Mouse (Mus musculus): Measurements from ENCODE around the gene 4930404N11Rik.

Gene 4930404N11Rik

DNA sequence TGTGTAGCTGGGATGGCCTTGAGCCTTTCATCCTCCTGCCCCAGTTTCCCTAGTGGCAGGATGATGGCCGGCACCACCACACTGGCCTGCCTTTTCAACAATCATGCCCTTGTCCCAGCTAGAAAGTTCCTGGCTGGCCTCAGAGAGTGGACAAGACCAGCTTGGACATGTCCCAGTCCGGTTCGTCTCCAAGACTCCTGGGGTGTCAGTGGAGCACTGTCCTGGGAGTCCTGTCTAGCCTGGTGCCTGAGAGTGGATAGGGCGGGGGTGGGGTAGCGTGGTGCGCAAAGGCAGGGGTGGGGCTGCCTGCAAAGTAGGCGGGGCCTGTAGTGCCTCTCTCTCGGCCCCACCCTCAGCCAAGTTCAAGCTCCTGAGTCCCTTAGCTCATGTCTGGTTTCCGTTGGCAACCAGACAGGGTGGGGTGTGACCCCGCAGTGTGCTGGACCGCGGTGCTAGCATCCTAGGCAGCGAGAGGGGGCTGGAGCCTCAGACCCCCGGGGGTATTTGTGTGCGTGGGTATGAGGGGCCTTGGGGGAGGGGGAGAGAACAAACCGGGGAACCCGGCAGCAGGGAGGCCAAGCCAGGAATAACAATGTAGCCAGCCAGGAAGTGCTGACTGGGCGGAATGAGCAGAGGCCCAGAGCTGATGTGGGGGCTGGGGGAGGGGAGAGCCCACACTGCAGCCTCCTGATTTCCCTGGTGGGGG, 36.1 kb upstream of the 4930404N11Rik start:
- no peak for DNase-seq (ENCODE audit: extremely low read depth, low read depth)

DNA sequence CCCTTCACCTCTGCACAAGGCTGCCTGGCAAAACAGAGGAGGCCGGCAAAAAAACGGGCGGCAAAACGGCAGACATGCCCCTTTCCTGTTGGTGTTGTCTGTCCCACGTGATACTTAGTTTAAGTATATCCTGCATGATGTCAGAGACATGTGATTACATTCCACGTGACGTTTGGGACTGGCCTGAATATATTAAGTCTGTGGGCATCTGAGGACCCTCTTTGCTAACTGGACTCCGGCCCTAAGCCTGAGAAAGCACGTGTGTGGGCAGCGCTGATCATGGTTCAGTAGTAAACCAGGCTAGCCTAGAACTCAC, 35.5 kb upstream of the 4930404N11Rik start:
- no peak for DNase-seq (ENCODE audit: extremely low read depth, low read depth)

DNA sequence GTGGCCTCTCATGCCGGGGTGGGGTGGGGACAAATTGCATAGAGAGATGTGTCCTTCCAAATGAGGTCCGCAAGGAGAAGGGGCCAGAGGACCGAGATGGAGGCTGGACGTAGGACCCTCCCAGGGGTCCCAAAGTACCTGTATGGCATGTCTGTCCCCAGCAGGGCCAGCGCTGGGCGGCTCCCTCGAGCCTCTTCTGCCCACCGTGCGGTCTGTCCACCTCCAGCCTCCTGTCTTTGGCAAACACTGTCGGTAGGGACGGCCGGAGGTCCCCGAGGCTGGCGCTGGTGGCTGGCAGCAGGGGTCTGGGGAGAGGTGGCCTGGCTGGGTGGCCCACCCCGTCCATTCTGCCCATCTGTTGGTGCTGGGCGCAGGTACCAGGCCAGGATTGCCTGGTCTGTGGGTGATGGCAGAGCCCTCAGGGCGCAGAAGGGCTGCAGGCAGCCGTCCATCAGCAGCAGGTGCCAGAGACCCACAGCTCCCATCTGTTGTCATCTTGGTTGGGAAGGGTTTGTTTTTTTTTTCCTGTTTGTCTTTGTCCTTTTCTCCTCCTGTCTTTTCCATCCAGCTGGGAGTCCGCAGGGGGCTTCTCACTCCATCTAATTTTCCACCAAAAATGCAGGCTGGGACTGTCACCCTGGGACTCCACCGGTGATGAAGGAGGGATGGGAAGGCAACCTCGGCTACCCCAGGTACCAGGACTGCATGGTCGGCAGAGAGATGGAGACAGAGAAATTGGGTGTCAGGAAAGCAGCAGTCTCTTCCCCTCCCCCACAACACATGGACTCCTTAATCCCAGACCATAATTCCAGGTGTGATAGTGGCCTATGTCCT, 35.0 kb upstream of the 4930404N11Rik start:
- DNase-seq (ENCODE audit: extremely low read depth, low read depth): no peak

DNA sequence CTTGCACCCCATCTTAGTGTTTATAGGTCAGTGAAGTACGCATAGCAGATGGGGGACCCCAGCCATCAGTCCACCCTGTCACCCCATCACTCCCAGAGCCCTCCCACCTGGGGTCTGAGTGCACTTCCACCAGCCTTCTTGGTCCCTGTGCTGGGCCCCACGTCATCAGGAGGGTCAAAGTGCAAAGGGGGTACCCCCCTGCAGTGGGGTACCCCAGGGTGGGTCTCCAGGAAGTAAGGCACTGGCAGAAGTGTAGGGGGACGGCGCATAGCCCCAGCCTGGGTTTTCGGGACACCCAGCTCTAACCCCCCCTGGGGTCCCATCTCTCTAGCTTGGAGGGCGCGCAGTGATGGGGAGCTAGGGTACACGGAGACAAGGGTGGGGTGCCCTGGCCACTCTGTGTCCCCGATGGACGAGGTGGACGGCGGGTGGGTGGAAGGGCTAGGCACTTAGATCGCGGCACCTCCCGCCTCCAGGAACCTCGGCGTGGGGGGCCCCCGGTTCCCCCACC, 34.2 kb upstream of the 4930404N11Rik start:
- DNase-seq (ENCODE audit: extremely low read depth, low read depth): no peak

DNA sequence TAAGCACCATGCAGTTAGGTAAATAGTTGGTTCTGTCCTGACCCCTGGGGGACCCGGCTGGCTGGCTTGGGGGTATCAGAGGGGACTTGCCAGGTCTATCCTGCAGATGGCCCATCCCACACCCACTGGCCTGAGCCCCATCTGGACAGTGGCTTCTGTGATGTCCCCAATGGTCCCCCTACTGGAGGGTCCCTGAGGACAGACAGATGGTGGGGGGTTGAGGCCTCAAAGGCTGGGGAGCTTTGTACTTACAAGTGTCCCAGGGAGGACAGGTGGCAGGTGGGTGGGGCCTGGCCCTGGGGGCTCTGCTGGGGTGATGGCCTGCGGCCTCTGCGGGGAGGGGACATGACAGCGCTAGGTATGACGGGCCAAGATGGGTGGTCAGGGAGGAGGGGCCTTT, 33.7 kb upstream of the 4930404N11Rik start:
- DNase-seq (ENCODE audit: extremely low read depth, low read depth): no peak

DNA sequence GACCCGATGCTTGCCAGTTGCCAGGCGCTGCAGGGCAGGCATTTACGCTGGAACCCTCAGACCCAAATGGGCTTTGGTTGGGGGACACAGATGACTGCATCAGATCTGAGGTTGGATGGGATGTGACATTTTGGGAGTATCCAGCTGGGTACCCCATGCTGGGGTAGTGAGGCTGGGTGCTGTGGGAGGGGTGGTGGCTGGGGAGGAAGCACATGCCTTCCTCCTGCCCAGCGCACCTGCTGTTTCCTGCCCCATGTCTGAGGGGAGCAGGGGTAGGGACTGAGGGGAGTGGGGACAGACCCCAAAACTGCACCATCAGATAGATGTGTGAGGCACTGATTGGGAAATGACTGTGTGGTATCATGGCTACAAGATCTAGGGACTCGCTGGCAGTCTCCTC, 31.1 kb upstream of the 4930404N11Rik start:
- no peak for DNase-seq (ENCODE audit: extremely low read depth, low read depth)

DNA sequence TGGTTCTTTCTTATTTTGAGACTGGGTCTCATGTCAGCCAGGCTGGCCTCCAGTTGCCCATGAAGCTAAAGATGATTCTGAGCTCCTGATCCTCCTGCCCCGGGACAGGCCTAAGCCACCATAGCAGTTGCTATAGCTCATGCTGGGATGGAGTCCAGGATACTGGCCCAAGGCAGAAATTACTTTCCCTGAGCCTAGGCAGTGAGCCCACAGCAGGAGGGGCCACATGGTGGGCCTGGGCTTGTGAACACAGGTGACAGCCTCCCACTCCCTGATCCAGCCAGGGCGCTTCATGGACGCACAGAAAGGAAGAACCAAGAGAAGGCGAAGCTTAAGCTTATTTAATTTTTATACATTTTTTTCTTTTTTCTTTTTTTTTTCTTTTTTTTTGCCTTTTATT, 30.2 kb upstream of the 4930404N11Rik start:
- DNase-seq (ENCODE audit: extremely low read depth, low read depth): no peak

DNA sequence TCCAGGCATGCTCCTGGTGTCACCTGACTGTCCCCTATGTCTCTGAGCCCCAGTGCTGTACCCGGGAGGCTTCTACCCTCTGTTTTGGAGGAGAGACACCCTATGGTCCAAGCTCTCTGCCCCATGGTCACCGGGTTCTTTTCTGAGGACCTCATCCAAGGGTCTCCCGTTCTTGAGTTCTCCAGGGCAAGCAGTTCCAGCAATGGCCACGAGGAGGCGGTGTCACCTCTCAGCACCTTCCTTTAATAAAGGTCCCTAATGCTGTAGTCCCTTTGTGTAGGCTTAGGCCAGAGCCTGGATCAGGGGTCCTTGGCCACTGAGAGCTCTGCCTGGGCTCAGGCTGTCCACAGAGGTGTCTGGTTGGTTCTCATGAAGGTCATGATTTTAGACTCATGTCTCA, 29.5 kb upstream of the 4930404N11Rik start:
- DNase-seq (ENCODE audit: extremely low read depth, low read depth): no peak

DNA sequence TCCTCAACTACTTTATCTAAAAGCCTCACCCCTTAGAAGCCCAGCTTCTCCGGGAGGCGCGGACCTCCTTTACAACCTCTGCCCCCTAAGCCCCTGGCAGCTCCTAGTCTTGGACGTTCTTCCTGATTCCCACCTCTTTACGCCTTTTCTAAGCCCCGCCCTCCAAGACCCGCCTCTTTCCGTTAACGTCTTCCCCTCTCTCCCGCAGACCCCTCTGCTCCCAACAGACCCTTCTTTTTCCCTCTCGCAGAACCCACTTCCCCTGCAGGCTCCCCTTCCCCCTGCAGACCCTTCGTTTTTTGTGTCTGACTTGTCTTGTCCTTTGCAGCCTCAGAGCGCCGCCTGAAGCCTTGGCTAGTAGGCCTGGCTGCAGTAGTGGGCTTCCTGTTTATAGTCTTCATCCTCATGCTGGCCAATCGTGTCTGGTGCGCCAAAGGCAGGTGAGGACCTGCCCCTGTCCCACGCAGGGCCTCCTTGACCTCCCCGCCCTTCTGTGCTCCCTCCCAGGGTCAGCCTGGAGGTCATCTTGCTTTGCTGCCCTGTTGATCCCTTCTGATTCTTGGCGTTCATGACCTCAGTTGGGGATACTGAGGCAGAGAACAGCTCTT, 27.9 kb upstream of the 4930404N11Rik start:
- no peak for DNase-seq (ENCODE audit: extremely low read depth, low read depth)

DNA sequence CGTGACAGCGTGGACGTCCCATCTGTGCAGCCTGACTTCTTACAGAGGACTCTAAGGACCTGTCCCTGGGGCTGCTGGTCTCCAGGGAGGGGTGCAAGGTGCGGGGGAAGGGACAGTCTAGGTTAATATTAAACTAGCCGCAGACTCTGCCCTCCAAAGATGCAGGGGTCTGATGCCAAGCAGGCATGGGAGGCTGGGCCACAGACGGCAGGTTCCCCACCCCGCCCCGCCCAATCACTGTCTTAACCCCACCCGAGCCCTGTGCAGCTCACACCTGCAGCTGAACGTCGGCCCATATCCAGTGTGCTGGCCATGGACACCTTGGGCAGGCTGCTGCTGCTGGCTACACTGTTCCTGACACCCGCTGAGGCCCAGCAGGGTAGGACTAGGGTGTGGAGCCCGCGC, 27.2 kb upstream of the 4930404N11Rik start, which contains the start of gene Smim24:
TSS of gene Smim24 (plus strand) at position 271 of the 405 bp plus-strand sequence.
- DNase-seq (ENCODE audit: extremely low read depth, low read depth): no peak

DNA sequence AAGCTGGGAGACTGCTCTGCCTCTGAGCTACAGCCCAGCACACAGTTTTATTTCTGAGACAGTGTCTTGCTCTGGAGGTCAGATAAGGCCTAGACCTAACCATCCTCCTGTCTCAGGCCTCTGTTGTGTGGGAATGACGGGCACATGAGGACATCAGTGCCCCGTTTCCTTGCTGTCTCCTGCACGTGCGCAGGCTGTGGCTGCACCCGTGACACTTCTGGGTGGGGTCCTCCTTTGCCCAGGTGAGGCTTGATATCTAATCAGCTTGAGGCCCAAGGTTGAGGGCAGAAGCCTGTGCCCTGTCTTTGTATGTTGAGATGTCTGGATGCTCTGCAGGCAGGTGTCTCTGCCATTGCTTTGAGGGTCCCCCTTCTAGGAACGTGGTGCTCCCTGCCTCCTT, 26.7 kb upstream of the 4930404N11Rik start:
- no peak for DNase-seq (ENCODE audit: extremely low read depth, low read depth)

DNA sequence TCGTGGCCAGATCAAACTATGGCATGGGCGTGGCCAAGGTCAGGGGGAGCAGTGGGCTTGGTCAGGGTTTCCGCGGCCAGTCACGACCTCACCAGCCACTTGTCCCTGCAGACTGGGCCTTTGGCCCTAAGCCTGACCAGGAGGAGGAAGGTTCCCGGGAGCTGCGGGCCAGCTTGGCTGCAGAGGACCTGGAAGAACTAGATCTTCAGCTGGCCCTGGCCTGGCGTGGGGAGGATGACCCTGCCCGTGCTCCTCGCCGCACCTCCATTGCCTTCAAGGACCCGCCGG, 25.0 kb upstream of the 4930404N11Rik start:
- DNase-seq (ENCODE audit: extremely low read depth, low read depth): no peak

DNA sequence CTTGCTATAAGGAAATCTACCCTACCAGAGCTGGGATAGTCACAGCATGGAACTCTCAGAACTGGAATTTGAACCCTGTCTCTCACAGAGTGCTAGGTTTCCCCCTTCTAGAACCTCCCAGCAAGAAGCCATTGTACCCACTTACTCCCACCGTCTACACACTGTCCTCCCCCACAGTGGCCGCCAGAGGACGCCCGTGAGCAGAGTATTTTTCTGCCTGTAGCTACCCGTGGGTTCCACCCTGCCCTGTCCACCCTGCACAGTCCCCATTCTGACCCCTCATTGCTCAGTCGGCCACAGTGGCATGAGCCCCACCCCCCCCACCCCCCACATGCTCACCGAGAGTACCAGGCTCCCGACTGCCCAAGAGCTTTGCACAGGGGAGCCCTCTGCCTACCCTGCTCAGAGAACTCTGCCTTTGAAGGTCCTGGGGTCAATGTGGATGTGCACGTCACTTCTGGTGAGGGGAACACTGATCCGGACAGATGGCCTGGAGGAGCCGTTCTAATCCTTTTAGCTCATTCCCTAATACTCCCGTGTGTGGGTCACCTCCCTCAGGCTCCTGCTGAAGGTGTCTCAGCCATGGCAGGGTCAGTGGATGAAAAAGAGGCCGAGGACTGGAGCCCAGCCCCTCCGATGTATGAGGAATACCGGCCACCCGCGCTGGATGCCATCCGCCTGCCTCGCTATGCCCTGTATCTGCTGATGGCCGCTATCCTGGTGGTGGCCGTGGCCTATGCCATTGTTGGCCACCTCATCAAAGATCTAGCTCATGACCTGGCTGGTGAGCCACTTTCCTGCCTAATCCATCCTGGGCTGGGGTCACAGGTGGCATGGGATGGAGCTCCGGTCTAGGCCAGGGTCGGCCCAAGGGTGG, 24.4 kb upstream of the 4930404N11Rik start:
- no peak for DNase-seq (ENCODE audit: extremely low read depth, low read depth)

DNA sequence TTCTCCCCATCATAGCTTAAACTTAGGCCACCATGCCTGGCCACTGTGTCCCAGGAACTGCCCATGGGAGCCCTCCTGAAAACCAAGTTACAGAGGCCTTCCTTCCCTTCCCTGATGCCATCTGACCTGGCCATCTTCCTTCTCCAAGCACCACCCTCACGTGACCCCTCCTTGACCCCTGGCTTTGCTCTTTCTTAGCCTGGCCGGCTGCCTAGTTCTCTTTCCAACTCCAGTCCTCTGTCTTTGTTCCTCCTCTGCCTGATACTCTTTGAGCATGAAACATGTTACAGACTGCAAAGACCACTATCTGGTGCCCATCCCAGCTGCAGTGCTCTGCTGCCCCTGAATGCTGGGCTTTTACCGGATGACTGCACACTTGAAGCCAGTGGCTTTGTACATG, 23.8 kb upstream of the 4930404N11Rik start:
- no peak for DNase-seq (ENCODE audit: extremely low read depth, low read depth)

DNA sequence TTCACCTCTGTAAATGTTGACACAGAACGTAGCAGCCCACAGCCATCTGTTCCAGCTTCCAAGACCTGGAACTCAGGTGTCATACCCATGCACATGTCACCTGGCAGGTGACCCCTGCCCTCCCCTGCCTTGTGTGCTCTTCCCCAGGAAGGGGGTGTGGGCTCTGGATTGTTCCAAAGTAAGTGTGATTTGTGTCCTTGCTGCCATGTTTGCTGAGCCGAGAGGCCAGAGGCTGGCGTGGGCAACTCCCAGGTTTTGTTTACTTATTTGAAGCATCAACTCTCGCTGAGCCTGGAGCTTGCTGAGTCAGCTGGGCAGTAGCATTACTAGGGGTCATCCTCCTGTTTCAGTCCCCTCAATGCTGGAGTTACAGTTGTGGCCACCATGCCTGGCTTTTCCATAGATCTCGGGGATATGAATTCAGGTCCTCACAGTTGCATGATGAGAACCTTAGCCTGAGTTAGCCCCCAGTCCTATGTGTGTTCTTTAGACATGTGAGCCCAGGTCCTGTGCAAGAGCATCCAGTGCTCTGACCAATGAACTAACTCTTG, 23.0 kb upstream of the 4930404N11Rik start, which contains the start of gene Gm48552:
TSS of gene Gm48552 (plus strand) at position 501 of the 551 bp plus-strand sequence.
- no peak for DNase-seq (ENCODE audit: extremely low read depth, low read depth)

DNA sequence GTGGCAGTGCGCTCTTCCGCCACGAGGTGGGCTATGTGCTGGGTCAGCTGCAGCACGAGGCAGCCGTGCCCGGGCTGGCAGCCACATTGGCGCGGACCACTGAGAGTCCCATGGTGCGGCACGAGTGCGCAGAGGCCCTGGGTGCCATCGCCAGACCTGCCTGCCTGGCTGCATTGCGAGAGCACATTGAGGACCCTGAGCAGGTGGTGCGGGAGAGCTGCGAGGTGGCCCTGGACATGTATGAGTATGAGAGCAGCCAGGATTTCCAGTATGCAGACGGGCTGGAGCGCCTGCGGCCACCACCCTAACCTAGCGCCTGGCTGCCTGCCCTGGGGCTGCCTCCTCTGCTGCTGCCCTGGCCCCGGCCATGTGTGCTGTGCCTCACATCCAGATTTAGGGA, 22.1 kb upstream of the 4930404N11Rik start:
- no peak for DNase-seq (ENCODE audit: extremely low read depth, low read depth)

DNA sequence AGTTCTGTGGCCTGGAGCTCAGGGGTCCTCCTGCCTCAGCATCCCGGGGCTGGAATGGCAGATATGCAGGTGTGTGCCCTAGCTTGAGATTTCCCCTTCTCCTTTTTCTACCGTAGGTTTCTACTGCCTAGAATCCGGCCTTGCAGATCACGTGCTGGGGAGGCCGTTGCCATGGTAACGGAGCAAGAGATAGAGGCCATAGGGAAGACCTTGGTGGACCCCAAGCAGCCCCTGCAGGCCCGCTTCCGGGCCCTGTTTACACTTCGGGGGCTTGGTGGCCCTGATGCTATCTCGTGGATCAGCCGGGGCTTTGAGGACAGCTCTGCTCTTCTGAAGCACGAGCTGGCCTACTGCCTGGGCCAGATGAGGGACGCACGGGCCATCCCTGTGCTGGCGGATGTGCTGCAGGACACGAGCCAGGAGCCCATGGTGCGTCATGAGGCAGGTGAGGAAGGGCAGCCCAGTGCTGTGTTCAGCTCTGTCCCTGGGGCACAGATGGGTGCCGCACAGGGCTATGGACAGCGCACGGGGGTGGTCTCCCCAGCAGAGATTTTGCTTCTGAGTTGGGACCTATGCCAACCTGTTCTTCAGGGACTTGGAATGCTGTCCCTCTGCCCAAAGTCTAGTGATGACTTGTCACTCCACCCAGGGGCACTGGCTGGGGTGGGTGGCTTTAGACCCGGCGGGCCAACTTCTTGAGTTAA, 20.1 kb upstream of the 4930404N11Rik start:
- DNase-seq (ENCODE audit: extremely low read depth, low read depth): no peak

DNA sequence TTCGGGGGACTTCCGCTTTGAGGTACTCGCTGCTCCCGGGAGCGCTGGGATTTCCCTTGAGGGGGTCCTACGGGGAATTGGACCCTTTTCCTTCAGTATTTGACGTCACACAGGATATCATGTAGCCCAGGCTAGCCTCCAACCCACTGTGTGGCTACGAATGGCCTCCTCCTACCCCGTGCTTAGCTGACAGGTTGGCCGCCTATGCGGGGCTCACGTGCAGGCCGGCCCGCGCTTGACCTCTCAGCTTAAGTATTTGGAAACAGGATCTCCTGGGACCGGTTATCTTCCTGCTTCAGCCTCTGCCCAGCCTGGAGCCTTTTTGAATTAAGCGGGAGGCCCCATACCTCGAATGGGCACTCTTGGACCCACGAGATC, 19.0 kb upstream of the 4930404N11Rik start:
- no peak for DNase-seq (ENCODE audit: extremely low read depth, low read depth)

DNA sequence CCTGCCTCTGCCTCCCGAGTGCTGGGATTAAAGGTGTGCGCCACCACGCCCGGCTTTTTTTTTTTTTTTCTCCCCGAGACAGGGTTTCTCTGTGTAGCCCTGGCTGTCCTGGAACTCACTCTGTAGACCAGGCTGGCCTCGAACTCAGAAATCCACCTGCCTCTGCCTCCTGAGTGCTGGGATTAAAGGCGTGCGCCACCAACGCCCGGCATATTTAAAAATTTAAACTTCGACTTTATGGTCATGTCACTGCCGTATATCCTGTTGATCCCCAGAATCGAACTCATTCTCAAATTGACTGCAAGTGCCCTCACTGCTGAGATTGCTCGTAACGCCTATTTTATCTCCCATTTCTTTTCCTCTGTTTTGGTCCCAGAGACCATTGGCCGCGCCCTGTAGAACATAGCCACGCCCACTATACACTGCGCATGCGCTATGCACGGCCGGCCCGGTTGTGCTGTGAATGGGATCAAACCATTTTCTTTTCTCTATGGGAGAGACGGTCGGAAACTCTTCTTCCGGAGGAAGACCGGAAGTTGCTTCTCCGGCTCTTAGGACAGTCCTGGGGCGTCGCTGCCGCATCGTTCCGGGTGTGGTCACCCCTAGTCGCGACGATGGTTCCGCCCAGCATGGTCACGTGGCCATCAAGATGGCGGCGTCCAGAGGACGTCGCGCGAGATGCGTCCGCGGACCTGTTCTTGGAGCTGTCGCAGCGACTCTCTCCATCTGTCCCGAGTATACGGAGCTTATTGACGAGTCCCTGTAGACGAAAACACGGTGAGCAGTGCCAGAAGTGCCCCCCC, 18.4 kb upstream of the 4930404N11Rik start, which contains the start of the genes Dohh and Gm48551:
TSS of gene Dohh (plus strand) at position 627 of the 803 bp plus-strand sequence.
TSS of gene Gm48551 (plus strand) at position 665 of the 803 bp plus-strand sequence.
- DNase-seq (ENCODE audit: extremely low read depth, low read depth): peak; percentile 97
